25 mouse cellular contexts compared by ENCODE assay signal in the genomic region with DNA sequence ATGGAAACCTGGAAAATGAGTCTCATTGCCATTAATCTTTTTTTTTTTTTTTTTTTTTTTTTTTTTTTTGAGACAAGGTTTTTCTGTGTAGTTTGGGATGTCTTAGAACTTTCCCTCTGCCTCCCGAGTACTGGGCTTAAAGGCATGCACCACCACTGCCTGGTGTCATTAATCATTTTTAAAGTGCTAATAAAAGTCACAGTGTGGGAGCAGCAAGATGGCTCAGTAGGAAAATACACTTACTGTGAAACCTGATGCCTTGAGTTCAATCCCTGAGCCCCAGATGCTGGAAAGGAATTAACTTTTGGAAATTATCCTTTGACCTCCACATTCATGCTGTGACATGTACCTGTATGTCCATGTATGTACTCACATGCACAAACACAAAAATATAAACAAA.
A peak's percentile ranks its signal among the peaks of the same experiment; 100 is the strongest.
DNase-seq lines count a peak whose midpoint lies in the region; ATAC-seq lines count a peak whose summit lies in the region.
"Had no signal": no experiment of that assay in that cellular context is flagged by ENCODE, and none has a peak within 500 bp of the region (broad histone marks: within the 10 kb centered on the region; RNA-seq: fewer than 3 reads in every experiment).

No protein-coding gene starts in this region.

- H3K4me3 ChIP-seq in kidney, embryonic 15.5 days (replicated peaks): no peak overlapping the region
- H3K4me3 ChIP-seq in forebrain, embryonic 11.5 days (ENCODE audit: low read depth, low read length): no peak overlapping the region
- H3K4me3 ChIP-seq: forebrain, embryonic 15.5 days; gastrocnemius, adult 2 months; heart, embryonic 13.5 days; limb, embryonic 13.5 days; lung, embryonic 15.5 days; midbrain, embryonic 12.5 days had no signal

- no peaks in the 10 kb centered on the region for H3K4me1 ChIP-seq in kidney, embryonic 15.5 days
- H3K4me1 ChIP-seq in forebrain, embryonic 11.5 days (replicated peaks; ENCODE audit: control insufficient read depth, insufficient read depth, low read length): no peaks in the 10 kb centered on the region
- H3K4me1 ChIP-seq: forebrain, embryonic 15.5 days; limb, embryonic 13.5 days; lung, embryonic 15.5 days; midbrain, embryonic 12.5 days had no signal

- H3K27me3 ChIP-seq in kidney, embryonic 15.5 days: no peaks in the 10 kb centered on the region
- H3K27me3 ChIP-seq in forebrain, embryonic 11.5 days (ENCODE audit: control insufficient read depth, insufficient read depth, low read length): no peaks in the 10 kb centered on the region
- H3K27me3 ChIP-seq: forebrain, embryonic 15.5 days; heart, embryonic 13.5 days; limb, embryonic 13.5 days; lung, embryonic 15.5 days; midbrain, embryonic 12.5 days had no signal

- DNase-seq in kidney, adult 9 months: no peak
- DNase-seq in embryo, embryonic 10.5 days (ENCODE audit: low spot score): peak; percentile 46
- DNase-seq in hindlimb bud, embryonic 11.5 days (ENCODE audit: extremely low spot score, low read depth, low spot score): peak; percentile 83
- DNase-seq in skeletal muscle tissue, adult 2 months (ENCODE audit: low read depth, low spot score): peak; percentile 7
- no peak for DNase-seq in forebrain, embryonic 11.5 days (ENCODE audit: low spot score)
- DNase-seq in ovary, postnatal 10 days (ENCODE audit: low spot score): no peak
- DNase-seq: adrenal gland, postnatal 14 days; cerebellum, adult 11 months; cerebellum, adult 9-10 months; cerebellum, postnatal 36 days; gastrocnemius, adult 2 months; heart, postnatal 10 days; kidney, adult 18-20 months; thymus, adult 18-20 months; thymus, postnatal 25 days had no signal

- WGBS in kidney, embryonic 15.5 days: 0% methylated on average over 1 of the region's 1 CpGs
- 57% methylated on average over 1 of the region's 1 CpGs for WGBS in forebrain, embryonic 11.5 days

- no peaks in the 10 kb centered on the region for H3K9me3 ChIP-seq in kidney, embryonic 15.5 days (replicated peaks)
- H3K9me3 ChIP-seq in forebrain, embryonic 11.5 days (ENCODE audit: control insufficient read depth, low read length): no peaks in the 10 kb centered on the region
- H3K9me3 ChIP-seq: forebrain, embryonic 15.5 days; heart, embryonic 13.5 days; limb, embryonic 13.5 days; lung, embryonic 15.5 days; midbrain, embryonic 12.5 days had no signal

- no peak overlapping the region for H3K9ac ChIP-seq in kidney, embryonic 15.5 days
- no peak overlapping the region for H3K9ac ChIP-seq in forebrain, embryonic 11.5 days (ENCODE audit: low read length)
- H3K9ac ChIP-seq: forebrain, embryonic 15.5 days; heart, embryonic 13.5 days; hindbrain, embryonic 14.5 days; limb, embryonic 13.5 days; lung, embryonic 15.5 days; midbrain, embryonic 12.5 days had no signal

- ATAC-seq in kidney, embryonic 15.5 days (replicated peaks; ENCODE audit: low FRiP score): peak; percentile 91
- ATAC-seq in forebrain, embryonic 11.5 days (replicated peaks; ENCODE audit: low FRiP score): no peak
- ATAC-seq: forebrain, embryonic 15.5 days; inflammation-experienced regulatory T-cells, adult 6 months had no signal

- H3K27ac ChIP-seq in kidney, embryonic 15.5 days: no peak overlapping the region
- H3K27ac ChIP-seq in forebrain, embryonic 11.5 days (ENCODE audit: low read depth, low read length): no peak overlapping the region
- H3K27ac ChIP-seq: forebrain, embryonic 15.5 days; gastrocnemius, adult 2 months; heart, embryonic 13.5 days; hindbrain, embryonic 14.5 days; limb, embryonic 13.5 days; lung, embryonic 15.5 days; midbrain, embryonic 12.5 days; stomach, postnatal 0 days had no signal

- no peak overlapping the region for H3K4me2 ChIP-seq in kidney, embryonic 15.5 days
- H3K4me2 ChIP-seq in forebrain, embryonic 11.5 days (ENCODE audit: low read depth, low read length, severe bottlenecking): no peak overlapping the region
- H3K4me2 ChIP-seq: forebrain, embryonic 15.5 days; heart, embryonic 13.5 days; hindbrain, embryonic 14.5 days; limb, embryonic 13.5 days; liver, embryonic 11.5 days; lung, embryonic 15.5 days; midbrain, embryonic 12.5 days had no signal

- no peaks in the 10 kb centered on the region for H3K36me3 ChIP-seq in kidney, embryonic 15.5 days
- H3K36me3 ChIP-seq in forebrain, embryonic 11.5 days (ENCODE audit: control insufficient read depth, insufficient read depth, low read length): no peaks in the 10 kb centered on the region
- H3K36me3 ChIP-seq: forebrain, embryonic 15.5 days; heart, embryonic 13.5 days; limb, embryonic 13.5 days; lung, embryonic 15.5 days; midbrain, embryonic 12.5 days had no signal

Comparison
In these comparisons a context has a peak if more than half of its experiments do, and no peak if none do; other contexts are left out.
1. DNase-seq: peak in embryo, embryonic 10.5 days (single experiment), hindlimb bud, embryonic 11.5 days (single experiment) and skeletal muscle tissue, adult 2 months (single experiment); none in kidney, adult 9 months (single experiment), forebrain, embryonic 11.5 days (single experiment) and ovary, postnatal 10 days (single experiment).